Mouse (Mus musculus) frontal cortex, adult (tissue): ENCODE results near the gene Mycbp2.
A peak's percentile ranks its signal among the peaks of the same experiment; 100 is the strongest.

Experiments
- ATAC-seq: cut with Nextera tagmentation; 2 replicates; pipeline ENCODE4 v1.9.2; 2017; ENCODE audit warnings: mild to moderate bottlenecking, moderate library complexity, mixed read lengths; ENCODE audit not compliant: low TSS enrichment

Gene Mycbp2

GRCm38 (mm10) chr14:103102731-103103335 is 243.8 kb downstream of the Mycbp2 start:
- no peak for ATAC-seq

DNA sequence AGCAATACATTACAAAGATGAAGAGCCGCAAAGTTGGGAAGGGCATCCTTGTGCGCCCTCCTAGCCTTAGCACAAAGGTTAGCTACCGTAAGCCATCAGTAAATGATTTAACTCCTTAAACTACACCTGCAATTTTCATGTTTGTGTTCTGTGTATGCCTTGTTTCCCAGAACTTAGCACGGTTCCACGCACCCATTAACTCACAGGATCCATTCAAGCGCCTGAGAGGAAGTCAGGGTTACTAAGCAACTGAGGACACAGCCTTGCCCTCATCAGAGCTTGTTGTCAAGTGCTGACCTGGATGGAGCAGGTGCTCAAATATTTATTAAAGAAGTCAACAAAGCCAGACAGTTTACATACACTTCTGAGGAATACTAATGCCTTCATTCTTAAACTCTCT is 244.4 kb downstream of the Mycbp2 start:
- no peak for ATAC-seq

GRCm38 (mm10) chr14:103101171-103101570 is 245.4 kb downstream of the Mycbp2 start:
- ATAC-seq: no peak

- no peak for ATAC-seq
Observed at GRCm38 (mm10) chr14:103100296-103100695, 246.3 kb downstream of the Mycbp2 start.

DNA sequence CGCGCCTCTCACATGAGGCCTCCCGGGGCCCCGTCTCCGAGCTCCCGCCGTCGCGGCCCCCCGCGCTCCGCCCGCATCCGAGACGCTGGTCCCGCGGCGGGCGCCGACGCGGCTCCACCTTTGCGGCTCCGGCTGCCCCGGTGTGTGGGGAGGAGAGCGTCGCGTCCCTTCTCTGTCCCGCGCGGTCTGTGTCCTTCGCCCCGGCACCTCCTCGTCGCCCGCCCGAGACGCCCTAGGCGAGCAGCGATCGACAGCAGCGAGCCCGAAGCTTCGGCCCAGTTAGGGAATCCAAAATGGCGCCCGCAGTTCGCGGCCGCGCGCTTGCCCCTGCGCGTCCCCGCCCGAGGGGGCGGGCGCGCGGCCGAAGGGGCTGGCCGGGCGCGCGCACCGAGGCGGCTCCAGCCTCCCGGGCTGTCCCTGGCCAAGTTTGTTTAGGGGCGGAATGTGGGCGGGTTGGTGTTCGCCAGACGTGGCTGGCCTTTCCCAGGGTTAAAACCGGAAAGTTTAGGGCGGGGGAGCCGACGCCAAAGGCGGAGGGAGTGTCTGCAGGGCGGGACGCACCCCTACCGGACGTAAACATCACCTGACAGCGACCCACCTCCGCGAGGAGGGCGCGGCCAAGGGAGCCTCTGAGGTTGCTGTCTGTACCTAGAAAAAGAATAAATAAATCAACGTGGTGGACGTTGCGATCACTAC is 247.2 kb downstream of the Mycbp2 start, which contains the start of gene Fbxl3:
TSS of gene Fbxl3 (minus strand) at position 329 of the 696 bp plus-strand sequence.
- ATAC-seq: peak; percentile 61

DNA sequence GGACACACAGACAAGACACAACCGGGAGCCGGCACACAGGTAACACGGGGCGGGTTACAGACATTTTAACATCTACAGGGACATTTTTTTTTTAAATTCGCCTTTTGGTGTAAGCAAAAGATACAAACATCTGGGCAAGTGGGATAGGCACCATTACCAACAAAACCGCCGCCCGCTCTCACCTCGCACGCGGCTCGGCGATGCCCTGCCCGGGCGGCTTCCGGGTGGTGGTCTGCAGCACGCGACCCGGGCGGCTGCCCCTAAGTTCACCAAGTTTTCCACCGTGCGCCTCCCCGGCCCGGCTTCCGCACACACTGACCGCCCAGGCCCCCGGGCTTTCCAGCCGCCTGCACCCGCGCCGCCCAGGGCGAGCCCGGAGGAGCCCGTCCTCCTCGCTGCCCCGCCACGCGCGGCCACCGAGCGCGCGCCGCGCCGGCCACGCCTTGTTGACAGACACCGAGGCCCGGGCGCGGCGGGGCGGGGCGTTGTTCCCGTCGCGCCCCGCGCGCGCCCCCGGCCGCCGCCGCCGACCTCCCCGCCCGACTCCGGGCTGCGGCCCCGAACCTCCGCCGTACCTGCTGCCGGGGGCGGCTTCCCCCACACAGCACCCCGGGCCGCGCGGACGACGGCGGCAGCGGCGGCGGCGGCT is 247.9 kb downstream of the Mycbp2 start:
- ATAC-seq: peak; percentile 76

GRCm38 (mm10) chr14:103098213-103098586 is 248.4 kb downstream of the Mycbp2 start:
- no peak for ATAC-seq

- no peak for ATAC-seq
Observed at GRCm38 (mm10) chr14:103096621-103097020, 250.0 kb downstream of the Mycbp2 start.

DNA sequence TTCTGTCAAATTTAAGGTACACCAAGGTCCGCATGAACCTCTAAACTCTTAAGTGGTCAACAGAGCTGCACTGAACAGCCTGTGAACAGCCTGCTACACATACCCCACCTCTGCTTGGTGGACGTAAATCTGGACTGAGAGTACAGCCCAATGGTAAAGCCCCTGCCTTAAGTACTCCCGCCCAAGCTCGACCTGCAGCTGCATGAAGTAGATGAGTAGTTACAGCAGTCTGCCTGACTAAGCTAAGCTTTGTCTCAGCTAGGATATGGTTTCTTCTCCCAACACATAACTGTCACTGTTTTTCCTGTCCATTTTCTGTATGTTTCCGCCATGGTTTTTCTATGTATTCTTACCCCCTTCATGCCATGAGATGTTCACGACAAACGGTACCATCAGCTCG is 250.8 kb downstream of the Mycbp2 start:
- no peak for ATAC-seq

GRCm38 (mm10) chr14:103095036-103095435 is 251.6 kb downstream of the Mycbp2 start:
- no peak for ATAC-seq

- no peak for ATAC-seq
Observed at GRCm38 (mm10) chr14:103093670-103094069, 252.9 kb downstream of the Mycbp2 start.

DNA sequence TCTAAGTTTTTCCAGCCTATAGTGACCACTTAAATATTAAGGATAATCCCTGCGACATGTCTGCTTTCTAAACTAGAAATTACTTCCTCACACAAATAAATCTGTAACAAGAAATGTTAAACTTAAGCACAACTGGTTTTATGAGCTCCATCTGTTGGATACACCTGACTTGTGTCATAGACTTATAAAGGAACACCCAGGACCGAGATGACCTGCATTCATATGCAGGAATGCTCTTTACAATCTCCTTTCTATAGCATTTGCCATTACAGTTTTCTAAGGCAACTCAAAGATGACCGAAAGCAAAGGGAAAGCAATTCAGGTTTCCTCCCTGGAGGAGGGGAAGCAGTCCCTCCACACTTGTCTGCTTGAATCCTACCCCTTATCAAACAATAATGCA is 253.4 kb downstream of the Mycbp2 start:
- ATAC-seq: no peak

DNA sequence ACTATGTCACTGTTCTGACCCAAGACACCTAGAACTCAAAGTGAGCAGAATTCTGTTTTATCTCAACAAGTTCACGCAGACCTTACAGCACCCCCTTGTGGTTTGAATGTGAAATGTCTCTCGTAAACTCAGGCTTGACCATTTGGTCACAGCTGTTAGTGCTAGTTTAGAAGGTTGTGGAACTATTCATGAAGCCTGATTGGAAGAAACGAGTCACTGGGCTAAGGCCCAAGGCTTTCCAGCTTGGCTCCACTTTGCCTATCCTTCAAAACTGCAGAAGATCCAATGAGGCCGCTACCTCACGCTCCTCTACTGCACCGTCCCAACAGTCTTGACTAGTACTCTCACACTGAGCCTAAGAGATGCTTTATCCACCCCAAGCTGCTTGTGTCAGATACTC is 258.0 kb downstream of the Mycbp2 start:
- 0 out of 2 replicates have a peak, but pooled peaks have one; percentile 18 for ATAC-seq

- no peak for ATAC-seq
Observed at GRCm38 (mm10) chr14:103087846-103088245, 258.8 kb downstream of the Mycbp2 start.

DNA sequence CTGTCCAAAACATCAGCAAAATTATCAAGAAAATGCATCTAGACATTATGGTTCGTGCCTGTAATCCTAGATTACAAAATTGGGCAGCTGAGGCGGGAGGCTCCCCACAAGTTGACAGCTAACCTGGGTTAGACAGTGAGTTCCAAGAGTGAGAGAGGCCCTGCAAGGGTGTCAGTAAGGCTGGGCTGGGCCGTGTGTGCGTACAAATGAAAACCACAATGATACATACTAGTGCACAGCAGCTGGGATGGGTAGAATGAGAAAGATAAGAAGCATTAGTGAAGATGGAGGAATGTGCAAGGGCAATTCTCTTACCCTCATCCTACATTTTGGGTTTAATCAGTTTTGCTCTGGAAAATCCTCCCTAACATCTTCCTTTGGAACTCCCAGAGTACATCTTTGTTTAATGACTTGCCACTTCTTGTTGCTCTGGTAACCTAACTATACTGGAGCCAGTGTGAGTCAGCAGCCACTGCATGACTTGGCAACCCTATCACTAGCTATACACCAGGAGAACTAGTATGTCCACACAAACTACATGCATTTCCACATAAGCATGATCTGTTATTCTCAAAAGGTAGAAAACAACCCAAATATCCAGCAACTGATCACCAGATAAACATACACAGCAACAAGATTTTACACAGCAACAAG is 259.8 kb downstream of the Mycbp2 start:
- ATAC-seq: peak; percentile 79

- ATAC-seq: no peak
Observed at GRCm38 (mm10) chr14:103085840-103086533, 260.6 kb downstream of the Mycbp2 start.

DNA sequence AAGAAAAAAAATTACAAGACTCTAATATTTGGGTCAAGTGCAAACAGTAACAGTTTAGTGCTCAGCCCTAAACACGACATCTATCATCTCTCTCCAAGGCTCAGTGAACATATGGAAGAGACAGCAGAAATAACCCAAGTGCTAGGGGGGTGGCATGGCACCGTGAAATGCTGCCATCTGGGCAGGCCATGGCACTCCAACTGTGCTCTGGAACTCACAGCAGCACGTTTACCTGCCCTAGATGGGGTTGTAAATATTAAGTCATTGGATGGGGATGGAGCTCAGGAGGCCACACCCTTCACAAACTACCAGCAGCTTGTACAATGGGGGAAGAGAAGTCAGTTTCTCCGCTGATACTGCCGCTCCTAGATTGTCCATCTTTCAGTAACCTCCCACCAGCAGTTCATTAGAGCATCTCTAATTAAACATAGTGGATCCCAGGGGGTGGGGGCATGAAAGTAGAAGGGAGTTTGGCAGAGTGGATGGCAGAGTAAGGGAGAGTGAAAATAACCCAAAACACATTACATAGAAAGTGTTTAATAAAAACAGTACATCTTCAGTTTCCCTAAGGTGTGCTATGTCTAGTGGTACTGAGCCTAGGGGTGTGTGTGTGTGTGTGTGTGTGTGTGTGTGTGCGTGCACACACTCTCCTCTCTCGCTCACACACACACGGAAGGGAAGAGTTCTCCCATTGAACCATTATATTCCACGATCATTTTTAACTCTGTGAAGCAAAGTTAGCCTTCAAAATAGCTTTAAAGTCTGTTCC is 267.2 kb downstream of the Mycbp2 start:
- peak; percentile 82 for ATAC-seq

DNA sequence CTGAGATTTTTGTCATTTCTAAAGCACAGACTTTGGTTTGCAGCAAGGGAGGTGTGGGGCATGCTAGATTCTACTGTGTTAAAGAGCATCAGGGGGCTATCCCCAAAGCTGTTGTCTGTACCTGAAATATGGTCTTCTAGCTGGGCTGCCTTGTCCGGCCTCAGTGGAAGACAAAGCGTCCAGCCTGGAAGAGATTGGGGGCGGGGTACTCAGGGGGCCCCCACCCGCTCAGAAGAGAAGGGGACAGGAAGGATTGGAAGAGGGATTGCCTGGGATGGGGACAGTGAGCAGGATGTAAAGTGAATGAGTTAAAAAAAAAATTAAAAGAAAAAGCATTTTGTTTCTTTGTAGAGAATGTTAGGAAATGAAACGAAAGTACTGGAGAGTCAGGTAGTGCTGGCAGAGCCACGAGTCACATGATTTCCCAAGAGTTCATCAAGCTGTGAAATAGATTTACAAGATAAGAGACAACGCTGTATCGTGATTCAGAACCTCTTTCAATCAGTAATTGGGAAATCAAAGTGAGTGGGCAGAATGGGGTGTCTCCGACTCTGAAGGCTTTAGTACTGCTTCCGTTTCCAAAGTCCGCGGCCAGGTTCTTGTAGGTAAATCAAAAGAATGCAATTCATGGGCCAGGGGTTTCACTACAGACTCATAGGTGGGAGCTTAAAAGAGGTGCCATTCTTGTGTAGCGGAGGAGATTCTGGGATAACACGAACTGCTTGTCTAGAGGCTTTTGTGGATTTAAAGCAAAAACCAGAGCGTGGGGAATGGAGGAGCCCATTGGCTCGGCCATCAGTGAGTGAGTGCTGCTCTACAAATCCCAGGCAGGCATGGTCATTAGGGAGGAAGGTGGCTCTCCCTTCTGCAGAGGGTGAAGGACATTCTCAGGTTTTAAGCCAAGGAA is 268.4 kb downstream of the Mycbp2 start:
- ATAC-seq: peak; percentile 39; the same call in 1 of the 2 replicates

- no peak for ATAC-seq
Observed at GRCm38 (mm10) chr14:103077272-103078005, 269.2 kb downstream of the Mycbp2 start.
